Mouse (Mus musculus): Measurements from ENCODE around the gene Hk3. TPM values are rescaled to one million over a fixed set of nuclear protein-coding genes. Genes with fewer than 3 reads are reported as not detected.

Gene Hk3
- polyA plus RNA-seq, 1 experiment from 2014 or later: 0.65 TPM

DNA sequence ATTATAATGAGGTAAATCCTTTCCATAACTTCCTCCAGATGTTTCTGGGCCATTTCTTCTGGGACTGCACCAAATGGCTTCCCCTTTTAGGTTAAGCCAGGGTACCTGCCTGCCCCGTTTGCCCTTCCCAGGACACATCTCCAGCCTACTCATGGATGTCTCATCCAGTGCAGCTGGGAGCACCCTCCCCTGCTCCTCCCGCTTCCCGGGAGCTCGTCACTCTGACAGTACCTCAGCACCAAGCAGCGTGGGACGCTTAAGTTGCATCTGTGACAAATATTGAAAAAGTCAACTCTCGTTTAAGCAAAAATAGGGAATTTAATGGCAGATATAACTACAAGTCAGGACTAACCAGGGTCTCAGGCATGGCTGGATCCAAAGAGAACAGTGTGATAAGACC lies 63.9 kb downstream of the Hk3 start:
- H3K36me3 ChIP-seq (ENCODE audit: control insufficient read depth, insufficient read depth, low read length): no peaks in the 10 kb centered on the region
- DNase-seq (ENCODE audit: low spot score) (no peak), ATAC-seq (replicated peaks; ENCODE audit: low FRiP score) (no peak)
- peaks cover 20% of the 10 kb centered on the region for H3K4me1 ChIP-seq (replicated peaks; ENCODE audit: control insufficient read depth, insufficient read depth, low read length)
- H3K9me3 ChIP-seq (ENCODE audit: control insufficient read depth, low read length): no peaks in the 10 kb centered on the region
- H3K27ac ChIP-seq (ENCODE audit: low read depth, low read length): no peak overlapping the region
- no peak overlapping the region for H3K4me3 ChIP-seq (ENCODE audit: low read depth, low read length)
- 75% methylated on average over 7 of the region's 7 CpGs for WGBS
- H3K27me3 ChIP-seq (ENCODE audit: control insufficient read depth, insufficient read depth, low read length): peaks cover 48% of the 10 kb centered on the region
- no peak overlapping the region for H3K4me2 ChIP-seq (ENCODE audit: low read depth, low read length, severe bottlenecking)
- H3K9ac ChIP-seq (ENCODE audit: low read length): no peak overlapping the region

Other genes with a start within 250 kb of the Hk3 start
- gene Eif4e1b, start 237.4 kb downstream of the Hk3 start, polyA plus RNA-seq (2014; fragmentation: Nextera tagmentation; extraction: Ambion mirVana): not detected in 2 replicates
- 6.9 and 8.1 TPM in 2 replicates for gene Tspan17, start 232.0 kb downstream of the Hk3 start, polyA plus RNA-seq (2014; fragmentation: Nextera tagmentation; extraction: Ambion mirVana)
- 2.9 and 3.7 TPM in 2 replicates for gene Unc5a, start 72.0 kb downstream of the Hk3 start, polyA plus RNA-seq (2014; fragmentation: Nextera tagmentation; extraction: Ambion mirVana)
- 24.3 and 26.7 TPM in 2 replicates for gene Uimc1, start 78.9 kb upstream of the Hk3 start, polyA plus RNA-seq (2014; fragmentation: Nextera tagmentation; extraction: Ambion mirVana)
- gene Zfp346, start 83.9 kb upstream of the Hk3 start, polyA plus RNA-seq (2014; fragmentation: Nextera tagmentation; extraction: Ambion mirVana): 26.0 and 28.0 TPM in 2 replicates
- gene Gm17617, start 112.2 kb upstream of the Hk3 start, polyA plus RNA-seq (2014; fragmentation: Nextera tagmentation; extraction: Ambion mirVana): not detected in 2 replicates
- gene Fgfr4, start 131.3 kb upstream of the Hk3 start, polyA plus RNA-seq (2014; fragmentation: Nextera tagmentation; extraction: Ambion mirVana): 0.23 and 0.27 TPM in 2 replicates
- 69.6 and 79.3 TPM in 2 replicates for gene Nsd1, start 188.4 kb upstream of the Hk3 start, polyA plus RNA-seq (2014; fragmentation: Nextera tagmentation; extraction: Ambion mirVana)